Mouse (Mus musculus) brain, adult 10 weeks (tissue): Measurements from ENCODE around the gene BC016579. TPM values are rescaled to one million over a fixed set of nuclear protein-coding genes. Genes with fewer than 3 reads are reported as not detected.

Experiments
- polyA plus RNA-seq: library from polyadenylated mRNA; stranded (reverse); fragments of 350-450 nt; fragmentation: Illumina TruSeq; extraction: RNeasy Lipid Tissue Mini Kit (QIAGEN cat#74804); gene quantifications from one replicate; pipeline ENCODE4 v1.2.3, GENCODE M21; 2015; ENCODE audit warnings: low read depth, low replicate concordance

Gene BC016579
- 0.48 TPM for polyA plus RNA-seq

DNA sequence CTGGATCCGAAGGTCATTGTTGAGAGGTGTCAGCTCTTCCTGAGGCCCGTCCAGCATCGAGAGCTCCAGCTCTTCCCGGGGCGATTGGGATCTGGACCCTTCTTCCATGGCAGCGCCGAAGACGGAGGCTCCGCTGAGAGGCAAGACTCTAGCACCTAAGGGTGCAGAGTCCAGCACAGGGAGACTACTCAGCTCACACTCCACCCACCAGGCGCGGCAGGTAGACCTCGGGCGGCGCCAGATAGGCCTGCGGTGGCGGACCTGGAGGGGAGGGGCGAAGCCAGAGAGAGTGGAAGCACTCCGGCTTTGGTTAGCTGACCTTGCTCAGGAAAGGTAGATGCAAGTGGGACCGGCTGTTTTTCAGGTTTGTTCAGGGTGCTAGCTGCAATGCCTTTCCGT is at the start of gene BC016579:
Gene BC016579 (minus strand): TSS at position 135 of the 399 bp plus-strand sequence.

DNA sequence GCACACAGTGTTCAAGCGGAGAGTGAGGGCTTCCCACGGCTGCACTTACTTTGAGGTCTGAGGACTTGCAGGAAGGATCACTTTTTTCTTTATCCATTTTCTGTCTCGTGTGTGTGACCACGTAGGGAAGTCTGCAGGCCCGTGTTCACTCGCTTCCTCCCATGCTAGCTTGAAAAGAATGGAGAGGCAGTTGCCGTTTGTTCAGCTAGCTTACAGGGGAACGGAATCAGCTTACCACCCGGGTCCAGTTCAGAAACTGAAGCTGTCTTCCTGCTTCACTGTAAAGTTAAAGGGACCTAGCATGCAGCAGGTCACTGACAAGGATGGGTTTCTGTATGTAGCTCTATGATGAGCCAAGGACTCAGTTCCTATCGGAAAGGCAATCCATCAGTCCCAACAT is 39.7 kb upstream of the BC016579 start, which contains the start of gene Tmprss7:
Gene Tmprss7 (minus strand): TSS at position 101 of the 400 bp plus-strand sequence.

DNA sequence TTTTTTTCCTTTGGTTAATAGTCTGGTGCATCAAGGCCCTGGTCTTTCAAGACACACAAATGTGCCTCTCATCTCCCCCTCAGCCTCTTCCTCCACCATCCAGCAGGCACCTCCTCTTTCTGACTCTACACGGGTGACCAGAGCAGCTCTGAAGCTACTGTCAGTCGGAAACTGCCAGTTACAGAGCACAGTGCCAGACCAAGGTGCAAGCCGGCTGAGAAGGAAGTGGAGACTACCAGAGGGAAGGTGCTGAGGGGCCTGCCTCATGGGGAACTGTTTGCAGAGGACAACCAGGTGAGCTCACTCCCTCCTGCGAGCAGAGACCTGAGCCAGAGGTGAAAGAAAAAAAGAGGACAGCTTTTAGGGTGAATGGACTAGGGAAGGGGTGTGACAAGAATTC is 43.6 kb downstream of the BC016579 start, which contains the start of gene Gcsam:
Gene Gcsam (plus strand): TSS at position 114 of the 400 bp plus-strand sequence.

Other genes with a start within 250 kb of the BC016579 start
- gene Cd200, start 245.0 kb downstream of the BC016579 start, polyA plus RNA-seq = 146 TPM
- gene Gm609, start 161.1 kb downstream of the BC016579 start, polyA plus RNA-seq = 0.16 TPM
- gene Gm17783, start 122.0 kb downstream of the BC016579 start, polyA plus RNA-seq = not detected
- not detected for gene Slc9c1, start 118.8 kb downstream of the BC016579 start, polyA plus RNA-seq
- gene Gcsam, start 43.7 kb downstream of the BC016579 start, polyA plus RNA-seq = not detected
- gene Tmprss7, start 39.6 kb upstream of the BC016579 start, polyA plus RNA-seq = 1.9 TPM
- gene Tagln3, start 70.5 kb upstream of the BC016579 start, polyA plus RNA-seq = 426 TPM
- gene Abhd10, start 88.9 kb upstream of the BC016579 start, polyA plus RNA-seq = 23.6 TPM